ENCODE assay signal across 24 mouse cellular contexts in genomic region chr5:9497235-9497634, GRCm38 (mm10).
"Had no signal": no experiment of that assay in that cellular context is flagged by ENCODE, and none has a peak within 500 bp of the region (broad histone marks: within the 10 kb centered on the region; RNA-seq: fewer than 3 reads in every experiment).

No protein-coding gene starts in this region.

- H3K36me3 ChIP-seq: heart, embryonic 10.5 days; heart, embryonic 13.5 days; heart, embryonic 15.5 days; hindbrain, embryonic 13.5 days; kidney, embryonic 15.5 days; limb, embryonic 13.5 days; limb, embryonic 15.5 days; liver, embryonic 12.5 days had no signal

- H3K4me3 ChIP-seq: heart, embryonic 10.5 days; heart, embryonic 13.5 days; heart, embryonic 15.5 days; hindbrain, embryonic 13.5 days; kidney, embryonic 15.5 days; limb, embryonic 13.5 days; limb, embryonic 15.5 days; liver, embryonic 12.5 days had no signal

- H3K4me1 ChIP-seq: heart, embryonic 10.5 days; heart, embryonic 13.5 days; heart, embryonic 15.5 days; hindbrain, embryonic 13.5 days; kidney, embryonic 15.5 days; limb, embryonic 13.5 days; limb, embryonic 15.5 days; liver, embryonic 12.5 days had no signal

- H3K27ac ChIP-seq: heart, embryonic 10.5 days; heart, embryonic 13.5 days; heart, embryonic 15.5 days; hindbrain, embryonic 13.5 days; kidney, embryonic 15.5 days; kidney, postnatal 0 days; limb, embryonic 13.5 days; limb, embryonic 15.5 days; liver, embryonic 12.5 days had no signal

- DNase-seq: gastrocnemius, postnatal 14 days; gastrocnemius, postnatal 36 days; heart, adult 18-20 months; heart, postnatal 14 days; heart, postnatal 36 days; kidney, adult 11 months; kidney, adult 2 months; kidney, adult 9 months; kidney, postnatal 14 days; kidney, postnatal 36 days; layer of hippocampus, adult 9-11 months; layer of hippocampus, postnatal 36 days; left cerebral cortex, postnatal 4 days had no signal

- H3K9ac ChIP-seq: heart, embryonic 13.5 days; heart, embryonic 15.5 days; hindbrain, embryonic 13.5 days; kidney, embryonic 15.5 days; limb, embryonic 13.5 days; limb, embryonic 15.5 days; liver, embryonic 12.5 days had no signal

- ATAC-seq: hindbrain, embryonic 16.5 days; intestine, embryonic 16.5 days; liver, embryonic 12.5 days had no signal

- H3K27me3 ChIP-seq: heart, embryonic 13.5 days; heart, embryonic 15.5 days; hindbrain, embryonic 13.5 days; kidney, embryonic 15.5 days; limb, embryonic 13.5 days; limb, embryonic 15.5 days; liver, embryonic 12.5 days had no signal

- H3K9me3 ChIP-seq: heart, embryonic 10.5 days; heart, embryonic 13.5 days; heart, embryonic 15.5 days; hindbrain, embryonic 13.5 days; kidney, embryonic 15.5 days; limb, embryonic 13.5 days; limb, embryonic 15.5 days; liver, embryonic 12.5 days had no signal

- H3K4me2 ChIP-seq: heart, embryonic 13.5 days; heart, embryonic 15.5 days; hindbrain, embryonic 13.5 days; kidney, embryonic 15.5 days; limb, embryonic 13.5 days; limb, embryonic 15.5 days; liver, embryonic 12.5 days had no signal
